Mouse (Mus musculus) intestine, embryonic 15.5 days (tissue): ENCODE results near the gene Gm20388. TPM values are rescaled to one million over a fixed set of nuclear protein-coding genes. Genes with fewer than 3 reads are reported as not detected.

Source experiments
- ATAC-seq: fragments of 200-750 bp; cut with Nextera tagmentation; 2 replicates; pipeline ENCODE4 v1.8.0; 2017; ENCODE audit warnings: moderate TSS enrichment, moderate library complexity
- H3K27ac ChIP-seq: fragments of 300-500 bp; sonication (generic); 2 replicates; pipeline ENCODE4 v1.5.1; 2015; ENCODE audit warnings: mild to moderate bottlenecking, inconsistent platforms
- H3K27me3 ChIP-seq: fragments of 300-500 bp; sonication (generic); replicated peaks from 2 replicates; pipeline ENCODE4 v1.6.1; 2015; ENCODE audit warnings: inconsistent platforms
- H3K36me3 ChIP-seq: fragments of 300-500 bp; sonication (generic); 2 replicates; pipeline ENCODE4 v1.6.1; 2015; ENCODE audit warnings: inconsistent platforms
- H3K4me1 ChIP-seq: fragments of 300-500 bp; sonication (generic); replicated peaks from 2 replicates; pipeline ENCODE4 v1.6.1; 2015; ENCODE audit warnings: inconsistent platforms
- H3K4me2 ChIP-seq: fragments of 300-500 bp; sonication (generic); replicated peaks from 2 replicates; pipeline ENCODE4 v1.6.1; 2015; ENCODE audit warnings: mild to moderate bottlenecking, inconsistent platforms
- H3K4me3 ChIP-seq: fragments of 300-500 bp; sonication (generic); replicated peaks from 2 replicates; pipeline ENCODE4 v1.5.1; 2015; ENCODE audit warnings: inconsistent platforms
- H3K9ac ChIP-seq: fragments of 300-500 bp; sonication (generic); 2 replicates; pipeline ENCODE4 v1.6.1; 2015; ENCODE audit warnings: inconsistent platforms
- H3K9me3 ChIP-seq: fragments of 300-500 bp; sonication (generic); 2 replicates; pipeline ENCODE4 v1.6.1; 2016; ENCODE audit warnings: inconsistent platforms
- WGBS: fragments of 180-500 bp; shearing (Covaris S2); methylation state at CpG from one replicate; pipeline ENCODE4 v1.1.7; 2015; 5-methylcytosine and 5-hydroxymethylcytosine counted together
- polyA plus RNA-seq: library from polyadenylated mRNA; unstranded; fragments of >200 nt; fragmentation: Nextera tagmentation; extraction: Ambion mirVana; gene quantifications from 2 replicates; pipeline ENCODE4 v1.2.1, GENCODE M21; 2015

The Gm20388 gene
- polyA plus RNA-seq, 1 experiment from 2014 or later: not detected

DNA sequence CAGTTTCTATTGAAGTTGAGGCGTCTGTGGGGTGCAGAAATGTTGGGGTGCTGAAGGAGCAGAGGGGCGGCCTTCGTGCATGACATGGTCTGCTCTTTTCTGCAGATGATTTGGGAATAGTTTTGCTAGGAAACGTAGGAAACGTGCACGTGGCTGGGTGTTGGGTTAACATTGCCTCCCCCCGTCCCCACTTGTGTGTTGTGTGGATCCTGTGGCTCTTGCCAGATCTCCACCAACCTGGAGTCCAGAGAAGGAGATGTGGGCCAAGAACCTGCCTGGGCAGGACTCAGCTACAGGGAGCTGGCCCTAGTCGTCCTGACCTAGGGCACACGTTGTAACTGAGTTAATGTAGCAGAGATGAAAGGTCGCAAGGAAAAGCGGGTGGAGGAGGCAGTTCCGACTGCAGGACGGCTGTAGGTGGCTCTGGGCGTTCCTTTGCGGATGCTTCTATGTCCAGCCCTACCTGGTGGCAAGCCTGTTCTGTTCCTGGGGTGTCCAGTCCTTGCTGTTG is 579.2 kb downstream of the Gm20388 start:
- no peaks in the 10 kb centered on the region for H3K9me3 ChIP-seq
- H3K4me3 ChIP-seq: peak overlapping the region; percentile 78
- 27% methylated on average over 15 of the region's 15 CpGs for WGBS
- ATAC-seq: 0 out of 2 replicates have a peak, but pooled peaks have one; percentile 9
- H3K27me3 ChIP-seq: no peaks in the 10 kb centered on the region; the same call in 1 of the 2 replicates
- H3K4me2 ChIP-seq: peak overlapping the region; percentile 98
- peak overlapping the region; percentile 83 for H3K9ac ChIP-seq
- H3K27ac ChIP-seq: peak overlapping the region; percentile 96
- H3K36me3 ChIP-seq: no peaks in the 10 kb centered on the region
- peaks cover 85% of the 10 kb centered on the region for H3K4me1 ChIP-seq

DNA sequence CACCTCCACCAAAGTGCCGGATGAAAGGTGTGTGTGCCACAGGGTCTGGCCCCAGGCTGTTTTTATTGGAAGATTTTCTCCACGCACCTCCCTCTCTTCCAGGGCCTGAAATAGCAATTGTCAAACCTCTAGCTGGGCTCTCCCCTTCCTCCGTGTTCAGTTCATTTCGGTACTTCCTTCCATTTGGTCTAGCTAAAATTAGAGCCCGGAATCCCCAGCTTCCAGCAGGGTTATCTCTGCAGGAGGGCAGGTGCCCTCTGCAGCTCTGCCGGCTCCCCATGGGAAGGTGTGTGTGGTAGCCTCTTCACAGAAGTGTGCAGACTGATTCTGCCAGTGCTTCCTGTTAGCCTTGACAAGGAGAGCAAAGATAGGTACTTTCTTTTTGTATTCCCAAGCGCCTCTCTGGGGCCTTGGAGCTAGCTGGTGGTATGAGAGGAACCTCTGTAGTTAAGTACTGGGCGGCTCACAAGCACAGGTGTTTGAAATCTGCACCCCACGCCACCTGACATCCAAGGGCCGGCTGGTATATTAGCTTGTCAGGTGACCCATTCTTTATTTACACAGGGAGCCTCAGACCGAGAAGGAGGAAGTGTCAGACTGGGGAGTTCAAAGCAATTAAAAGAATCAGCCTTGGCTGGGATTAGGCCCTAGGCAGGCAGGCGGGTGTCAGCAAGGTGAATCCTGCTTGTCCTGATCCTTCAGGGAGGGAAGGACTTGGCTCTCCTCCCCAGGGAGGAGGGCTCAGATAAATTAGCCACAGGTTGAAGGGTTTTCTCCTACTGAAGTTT is 579.9 kb downstream of the Gm20388 start:
- peaks cover 87% of the 10 kb centered on the region for H3K4me1 ChIP-seq
- no peaks in the 10 kb centered on the region for H3K9me3 ChIP-seq
- H3K36me3 ChIP-seq: no peaks in the 10 kb centered on the region
- peak; percentile 61 for ATAC-seq
- peak overlapping the region; percentile 96 for H3K27ac ChIP-seq
- peak overlapping the region; percentile 78 for H3K4me3 ChIP-seq
- no peaks in the 10 kb centered on the region; the same call in 1 of the 2 replicates for H3K27me3 ChIP-seq
- peak overlapping the region; percentile 83 for H3K9ac ChIP-seq
- WGBS: 39% methylated on average over 12 of the region's 12 CpGs
- H3K4me2 ChIP-seq: peak overlapping the region; percentile 98

GRCm38 (mm10) chr8:120491166-120491793 is 580.6 kb downstream of the Gm20388 start:
- H3K4me2 ChIP-seq: peak overlapping the region; percentile 98
- peak overlapping the region; percentile 78 for H3K4me3 ChIP-seq
- peaks cover 84% of the 10 kb centered on the region for H3K4me1 ChIP-seq
- H3K9me3 ChIP-seq: no peaks in the 10 kb centered on the region
- H3K9ac ChIP-seq: no peak overlapping the region
- H3K36me3 ChIP-seq: no peaks in the 10 kb centered on the region
- no peaks in the 10 kb centered on the region; the same call in 1 of the 2 replicates for H3K27me3 ChIP-seq
- no peak; the same call in 1 of the 2 replicates for ATAC-seq
- no peak overlapping the region; the same call in none of the 2 replicates for H3K27ac ChIP-seq
- 53% methylated on average over 5 of the region's 5 CpGs for WGBS

- peaks cover 79% of the 10 kb centered on the region for H3K4me1 ChIP-seq
- H3K9ac ChIP-seq: no peak overlapping the region
- peak overlapping the region; percentile 98 for H3K4me2 ChIP-seq
- 15% methylated on average over 14 of the region's 14 CpGs for WGBS
- no peaks in the 10 kb centered on the region for H3K36me3 ChIP-seq
- no peaks in the 10 kb centered on the region for H3K9me3 ChIP-seq
- peak; percentile 9; the same call in 1 of the 2 replicates for ATAC-seq
- no peak overlapping the region for H3K4me3 ChIP-seq
- no peaks in the 10 kb centered on the region; the same call in 1 of the 2 replicates for H3K27me3 ChIP-seq
- peak overlapping the region; percentile 37; the same call in 1 of the 2 replicates for H3K27ac ChIP-seq
Observed at GRCm38 (mm10) chr8:120492193-120492880, 581.7 kb downstream of the Gm20388 start.

DNA sequence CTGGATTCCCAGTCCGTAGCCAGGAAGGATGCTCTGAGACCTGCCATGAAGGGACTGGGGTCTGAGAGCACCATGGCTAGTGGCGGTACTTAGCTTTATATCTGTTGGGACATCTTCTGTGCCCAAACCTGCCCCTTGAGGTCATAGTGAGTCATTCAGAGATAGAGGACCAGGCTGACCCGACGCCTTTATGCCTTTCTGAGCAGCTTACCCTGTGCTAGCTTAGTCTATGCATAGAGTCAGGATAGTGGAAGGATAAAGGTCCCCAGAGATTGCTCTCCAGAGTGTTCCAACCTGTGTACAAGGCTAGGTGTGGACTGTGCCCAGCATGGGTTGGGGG is 582.2 kb downstream of the Gm20388 start:
- no peaks in the 10 kb centered on the region for H3K27me3 ChIP-seq
- no peak for ATAC-seq
- peaks cover 82% of the 10 kb centered on the region for H3K4me1 ChIP-seq
- WGBS: 46% methylated on average over 4 of the region's 4 CpGs
- no peak overlapping the region for H3K4me3 ChIP-seq
- peak overlapping the region; percentile 98 for H3K4me2 ChIP-seq
- H3K36me3 ChIP-seq: no peaks in the 10 kb centered on the region
- H3K9me3 ChIP-seq: no peaks in the 10 kb centered on the region
- H3K27ac ChIP-seq: no peak overlapping the region
- H3K9ac ChIP-seq: no peak overlapping the region

- ATAC-seq: no peak
- Histone ChIP-seq H3K4me3 (no peak overlapping the region; the same call in 1 of the 2 replicates), H3K27me3 (no peaks in the 10 kb centered on the region), H3K36me3 (no peaks in the 10 kb centered on the region), H3K27ac (no peak overlapping the region), H3K4me1 (peaks cover 87% of the 10 kb centered on the region), H3K4me2 (0 out of 2 replicates have a peak overlapping the region, but pooled peaks have one; percentile 5), H3K9me3 (no peaks in the 10 kb centered on the region), H3K9ac (peak overlapping the region; percentile 8; the same call in 1 of the 2 replicates)
- 56% methylated on average over 16 of the region's 16 CpGs for WGBS
Observed at GRCm38 (mm10) chr8:120493508-120494464, 583.1 kb downstream of the Gm20388 start.

- peak overlapping the region; percentile 18; the same call in 1 of the 2 replicates for H3K4me2 ChIP-seq
- no peak overlapping the region; the same call in 1 of the 2 replicates for H3K9ac ChIP-seq
- H3K27me3 ChIP-seq: no peaks in the 10 kb centered on the region
- WGBS: 42% methylated on average over 15 of the region's 15 CpGs
- H3K9me3 ChIP-seq: no peaks in the 10 kb centered on the region
- H3K36me3 ChIP-seq: no peaks in the 10 kb centered on the region
- peak overlapping the region; percentile 66 for H3K27ac ChIP-seq
- no peak for ATAC-seq
- peaks cover 84% of the 10 kb centered on the region for H3K4me1 ChIP-seq
- H3K4me3 ChIP-seq: no peak overlapping the region
Observed at GRCm38 (mm10) chr8:120494903-120495302, 584.3 kb downstream of the Gm20388 start.

GRCm38 (mm10) chr8:120495461-120495860 is 584.8 kb downstream of the Gm20388 start:
- H3K9ac ChIP-seq: no peak overlapping the region
- no peaks in the 10 kb centered on the region for H3K27me3 ChIP-seq
- H3K36me3 ChIP-seq: no peaks in the 10 kb centered on the region
- WGBS: 79% methylated on average over 5 of the region's 5 CpGs
- H3K9me3 ChIP-seq: no peaks in the 10 kb centered on the region
- no peak overlapping the region for H3K4me3 ChIP-seq
- H3K4me1 ChIP-seq: peaks cover 84% of the 10 kb centered on the region
- H3K4me2 ChIP-seq: no peak overlapping the region
- H3K27ac ChIP-seq: no peak overlapping the region; the same call in 1 of the 2 replicates
- no peak for ATAC-seq

- WGBS: 97% methylated on average over 15 of the region's 15 CpGs
Observed at GRCm38 (mm10) chr8:120496478-120496877, 585.8 kb downstream of the Gm20388 start.

DNA sequence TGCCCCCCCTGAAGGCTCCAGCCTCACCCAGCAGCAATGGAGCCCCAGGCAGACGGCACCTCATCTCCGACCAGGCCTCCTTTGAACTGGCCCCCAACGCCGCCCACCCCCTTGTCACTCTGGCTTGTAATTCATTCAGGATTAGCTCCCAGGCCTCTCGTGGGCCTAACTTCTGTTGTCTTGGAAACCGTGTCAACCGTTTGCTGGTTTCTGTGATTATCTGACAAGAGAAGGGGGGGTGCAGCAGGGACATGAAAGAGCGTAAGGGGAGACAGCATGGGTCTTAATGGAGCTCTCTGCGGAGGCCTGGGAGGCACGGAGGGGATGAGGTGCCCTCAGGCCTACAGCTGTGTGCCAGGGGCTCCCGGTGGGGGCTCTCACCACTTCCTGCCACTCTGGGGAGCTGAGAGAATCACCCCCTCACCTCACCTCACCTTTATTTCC is 586.9 kb downstream of the Gm20388 start:
- no peak for ATAC-seq
- Histone ChIP-seq H3K4me1 (peaks cover 79% of the 10 kb centered on the region), H3K9me3 (no peaks in the 10 kb centered on the region), H3K27ac (no peak overlapping the region), H3K9ac (no peak overlapping the region), H3K4me2 (no peak overlapping the region), H3K27me3 (no peaks in the 10 kb centered on the region), H3K36me3 (no peaks in the 10 kb centered on the region), H3K4me3 (no peak overlapping the region)
- 46% methylated on average over 11 of the region's 11 CpGs for WGBS

More at GRCm38 (mm10) chr8:120496478-120496877, 585.8 kb downstream of the Gm20388 start:
- H3K9me3 ChIP-seq: no peaks in the 10 kb centered on the region
- no peak overlapping the region for H3K9ac ChIP-seq
- peaks cover 84% of the 10 kb centered on the region for H3K4me1 ChIP-seq
- H3K27ac ChIP-seq: no peak overlapping the region
- no peak for ATAC-seq
- no peak overlapping the region for H3K4me2 ChIP-seq
- no peak overlapping the region for H3K4me3 ChIP-seq
- H3K27me3 ChIP-seq: no peaks in the 10 kb centered on the region
- H3K36me3 ChIP-seq: no peaks in the 10 kb centered on the region

- H3K9ac ChIP-seq: peak overlapping the region; percentile 32; the same call in 1 of the 2 replicates
- H3K4me2 ChIP-seq: peak overlapping the region; percentile 36
- peak overlapping the region; percentile 64 for H3K27ac ChIP-seq
- no peaks in the 10 kb centered on the region for H3K9me3 ChIP-seq
- no peak overlapping the region for H3K4me3 ChIP-seq
- H3K4me1 ChIP-seq: peaks cover 78% of the 10 kb centered on the region
- H3K36me3 ChIP-seq: no peaks in the 10 kb centered on the region
- 16% methylated on average over 4 of the region's 4 CpGs for WGBS
- peak; percentile 41 for ATAC-seq
- H3K27me3 ChIP-seq: no peaks in the 10 kb centered on the region
Observed at GRCm38 (mm10) chr8:120498349-120498831, 587.7 kb downstream of the Gm20388 start.
